Mouse (Mus musculus): ENCODE measurements around the gene Tmem205. TPM values are rescaled to one million over a fixed set of nuclear protein-coding genes. Genes with fewer than 3 reads are reported as not detected.

Gene Tmem205
- total and polyA plus RNA-seq, 2 experiments from 2014 or later = 42.0 to 52.8 TPM

- H3K4me3 ChIP-seq (ENCODE audit: low read depth, low read length) = peak overlapping the region; percentile 54
- peak overlapping the region; percentile 63 for H3K9ac ChIP-seq
- ATAC-seq (peak; percentile 15; the same call in 1 of the 2 replicates), DNase-seq (no peak)
- H3K36me3 ChIP-seq (ENCODE audit: insufficient read depth) = 0 out of 2 replicates have a peak, but pooled peaks cover 3% of the 10 kb centered on the region
- no peak for TF ChIP-seq CTCF (IDR thresholded peaks at IDR 0.05; ENCODE audit: low read depth)
- peak overlapping the region; percentile 64 for H3K27ac ChIP-seq (ENCODE audit: low read depth, low read length)
- peaks cover 10% of the 10 kb centered on the region; the same call in 1 of the 2 replicates for H3K4me1 ChIP-seq (ENCODE audit: insufficient read depth)
- no peaks in the 10 kb centered on the region for H3K27me3 ChIP-seq (ENCODE audit: insufficient read depth, low read length)
- WGBS = 0% methylated on average over 6 of the region's 6 CpGs
- no peaks in the 10 kb centered on the region for H3K9me3 ChIP-seq (ENCODE audit: low read length)
- H3K4me2 ChIP-seq (ENCODE audit: low read depth) = peak overlapping the region; percentile 54
These were observed 572 bp downstream of the Tmem205 start for GRCm38 (mm10) chr9:21926784-21927183.

DNA sequence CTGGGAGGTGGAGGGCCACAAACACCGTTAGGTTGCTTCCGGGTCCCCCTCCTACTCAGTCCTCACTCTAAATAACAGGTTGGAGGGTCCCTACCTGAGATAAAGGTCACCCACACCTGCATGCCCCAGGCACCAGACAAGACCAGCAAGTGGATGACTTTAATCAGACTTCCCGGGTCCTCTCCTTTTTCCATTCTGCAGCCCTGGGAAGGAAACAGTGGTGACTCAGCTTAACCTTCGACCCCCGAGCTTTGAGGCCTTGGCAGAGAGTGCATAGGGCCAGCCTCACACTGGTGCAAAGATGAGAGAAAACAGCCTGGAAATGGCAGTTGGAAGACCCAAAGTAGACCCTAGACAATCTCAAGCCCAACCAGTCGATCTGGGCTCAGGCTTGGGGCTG, 1.2 kb downstream of the Tmem205 start:
- Histone ChIP-seq H3K36me3 (ENCODE audit: insufficient read depth) (0 out of 2 replicates have a peak, but pooled peaks cover 3% of the 10 kb centered on the region), H3K9ac (peak overlapping the region; percentile 63), H3K27me3 (ENCODE audit: insufficient read depth, low read length) (no peaks in the 10 kb centered on the region), H3K4me2 (ENCODE audit: low read depth) (peak overlapping the region; percentile 54), H3K9me3 (ENCODE audit: low read length) (no peaks in the 10 kb centered on the region), H3K27ac (ENCODE audit: low read depth, low read length) (peak overlapping the region; percentile 64; the same call in 1 of the 2 replicates), H3K4me3 (ENCODE audit: low read depth, low read length) (no peak overlapping the region; the same call in 1 of the 2 replicates), H3K4me1 (ENCODE audit: insufficient read depth) (peaks cover 10% of the 10 kb centered on the region; the same call in 1 of the 2 replicates)
- DNase-seq (no peak), ATAC-seq (no peak)
- TF ChIP-seq CTCF (IDR thresholded peaks at IDR 0.05; ENCODE audit: low read depth) = no peak
- 78% methylated on average over 6 of the region's 6 CpGs for WGBS

DNA sequence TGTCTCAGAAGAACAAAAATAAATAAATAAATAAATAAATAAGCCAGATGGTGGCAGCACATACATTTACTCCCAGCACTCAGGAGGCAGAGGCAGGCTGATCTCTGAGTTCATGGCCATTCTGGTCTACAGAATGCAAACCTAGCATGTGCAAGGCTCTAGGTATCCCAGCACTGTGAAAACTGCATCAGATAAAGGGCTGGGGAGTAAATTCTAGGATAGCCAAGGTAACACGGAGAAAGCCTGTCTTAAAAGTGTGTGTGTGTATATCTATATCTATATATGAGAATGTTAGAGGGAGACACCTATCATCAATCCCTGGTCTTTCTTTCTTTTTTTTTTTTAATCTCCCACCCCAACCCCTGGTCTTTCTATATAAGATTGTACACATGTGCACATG, 1.9 kb downstream of the Tmem205 start:
- no peaks in the 10 kb centered on the region for H3K27me3 ChIP-seq (ENCODE audit: insufficient read depth, low read length)
- H3K9me3 ChIP-seq (ENCODE audit: low read length) = no peaks in the 10 kb centered on the region
- DNase-seq (no peak), ATAC-seq (no peak)
- TF ChIP-seq CTCF (IDR thresholded peaks at IDR 0.05; ENCODE audit: low read depth) = no peak
- no peak overlapping the region for H3K4me3 ChIP-seq (ENCODE audit: low read depth, low read length)
- 0 out of 2 replicates have a peak, but pooled peaks cover 3% of the 10 kb centered on the region for H3K36me3 ChIP-seq (ENCODE audit: insufficient read depth)
- H3K4me1 ChIP-seq (ENCODE audit: insufficient read depth) = peaks cover 10% of the 10 kb centered on the region; the same call in 1 of the 2 replicates
- 100% methylated on average over 1 of the region's 1 CpGs for WGBS
- H3K4me2 ChIP-seq (ENCODE audit: low read depth) = no peak overlapping the region
- H3K27ac ChIP-seq (ENCODE audit: low read depth, low read length) = no peak overlapping the region
- H3K9ac ChIP-seq = no peak overlapping the region

- Histone ChIP-seq H3K4me3 (ENCODE audit: low read depth, low read length) (no peak overlapping the region), H3K36me3 (ENCODE audit: insufficient read depth) (0 out of 2 replicates have a peak, but pooled peaks cover 3% of the 10 kb centered on the region), H3K27ac (ENCODE audit: low read depth, low read length) (no peak overlapping the region), H3K27me3 (ENCODE audit: insufficient read depth, low read length) (no peaks in the 10 kb centered on the region), H3K4me1 (ENCODE audit: insufficient read depth) (peaks cover 10% of the 10 kb centered on the region; the same call in 1 of the 2 replicates), H3K9ac (no peak overlapping the region), H3K9me3 (ENCODE audit: low read length) (no peaks in the 10 kb centered on the region), H3K4me2 (ENCODE audit: low read depth) (no peak overlapping the region)
- TF ChIP-seq CTCF (IDR thresholded peaks at IDR 0.05; ENCODE audit: low read depth) = no peak
- DNase-seq (no peak), ATAC-seq (no peak)
- WGBS = 91% methylated on average over 3 of the region's 3 CpGs
These were observed 2.3 kb downstream of the Tmem205 start for GRCm38 (mm10) chr9:21925034-21925433.

DNA sequence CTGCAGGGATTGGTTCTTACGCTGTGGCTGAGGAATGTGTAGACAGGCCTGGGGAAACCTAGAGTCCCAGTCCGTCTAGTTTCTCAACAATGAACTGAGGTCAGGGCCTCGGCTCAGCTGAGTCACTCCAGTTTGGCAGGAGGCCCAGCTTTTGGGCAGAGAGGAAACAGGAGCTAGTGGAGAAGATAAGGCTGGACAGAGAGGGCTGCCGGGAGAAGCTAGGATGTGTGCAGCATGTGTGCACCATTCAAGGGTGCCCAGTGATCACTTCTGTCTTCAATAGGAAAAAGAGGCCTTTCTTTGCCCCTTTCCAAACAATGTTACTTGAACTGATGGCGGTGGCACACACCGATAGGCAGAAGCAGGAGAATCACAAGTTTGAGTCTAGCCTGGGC, 3.3 kb downstream of the Tmem205 start:
- Histone ChIP-seq H3K4me3 (ENCODE audit: low read depth, low read length) (no peak overlapping the region), H3K4me1 (ENCODE audit: insufficient read depth) (peaks cover 10% of the 10 kb centered on the region; the same call in 1 of the 2 replicates), H3K4me2 (ENCODE audit: low read depth) (no peak overlapping the region), H3K9me3 (ENCODE audit: low read length) (no peaks in the 10 kb centered on the region), H3K36me3 (ENCODE audit: insufficient read depth) (0 out of 2 replicates have a peak, but pooled peaks cover 3% of the 10 kb centered on the region), H3K27ac (ENCODE audit: low read depth, low read length) (no peak overlapping the region), H3K9ac (no peak overlapping the region), H3K27me3 (ENCODE audit: insufficient read depth, low read length) (no peaks in the 10 kb centered on the region)
- 62% methylated on average over 6 of the region's 6 CpGs for WGBS
- ATAC-seq = no peak
- TF ChIP-seq CTCF (IDR thresholded peaks at IDR 0.05; ENCODE audit: low read depth) = no peak
- no peak for DNase-seq

GRCm38 (mm10) chr9:21923490-21924098, 3.8 kb downstream of the Tmem205 start:
- TF ChIP-seq CTCF (IDR thresholded peaks at IDR 0.05; ENCODE audit: low read depth) = no peak
- ATAC-seq = no peak
- Histone ChIP-seq H3K27me3 (ENCODE audit: insufficient read depth, low read length) (no peaks in the 10 kb centered on the region), H3K4me2 (ENCODE audit: low read depth) (no peak overlapping the region), H3K36me3 (ENCODE audit: insufficient read depth) (0 out of 2 replicates have a peak, but pooled peaks cover 3% of the 10 kb centered on the region), H3K27ac (ENCODE audit: low read depth, low read length) (no peak overlapping the region), H3K4me3 (ENCODE audit: low read depth, low read length) (no peak overlapping the region), H3K9ac (no peak overlapping the region), H3K4me1 (ENCODE audit: insufficient read depth) (peaks cover 10% of the 10 kb centered on the region; the same call in 1 of the 2 replicates), H3K9me3 (ENCODE audit: low read length) (no peaks in the 10 kb centered on the region)
- DNase-seq = no peak
- WGBS = 73% methylated on average over 3 of the region's 3 CpGs

- no peaks in the 10 kb centered on the region for H3K9me3 ChIP-seq (ENCODE audit: low read length)
- TF ChIP-seq CTCF (IDR thresholded peaks at IDR 0.05; ENCODE audit: low read depth) = no peak
- WGBS = 96% methylated on average over 4 of the region's 4 CpGs
These were observed 4.3 kb downstream of the Tmem205 start for GRCm38 (mm10) chr9:21923036-21923435.

More at GRCm38 (mm10) chr9:21923036-21923435, 4.3 kb downstream of the Tmem205 start:
- Histone ChIP-seq H3K4me1 (ENCODE audit: insufficient read depth) (peaks cover 10% of the 10 kb centered on the region; the same call in 1 of the 2 replicates), H3K36me3 (ENCODE audit: insufficient read depth) (0 out of 2 replicates have a peak, but pooled peaks cover 3% of the 10 kb centered on the region), H3K27me3 (ENCODE audit: insufficient read depth, low read length) (no peaks in the 10 kb centered on the region), H3K27ac (ENCODE audit: low read depth, low read length) (no peak overlapping the region), H3K4me3 (ENCODE audit: low read depth, low read length) (no peak overlapping the region), H3K9ac (no peak overlapping the region), H3K4me2 (ENCODE audit: low read depth) (no peak overlapping the region)
- DNase-seq (no peak), ATAC-seq (no peak)
